Comparison of ENCODE assay signal across 9 mouse cellular contexts in the genomic region with DNA sequence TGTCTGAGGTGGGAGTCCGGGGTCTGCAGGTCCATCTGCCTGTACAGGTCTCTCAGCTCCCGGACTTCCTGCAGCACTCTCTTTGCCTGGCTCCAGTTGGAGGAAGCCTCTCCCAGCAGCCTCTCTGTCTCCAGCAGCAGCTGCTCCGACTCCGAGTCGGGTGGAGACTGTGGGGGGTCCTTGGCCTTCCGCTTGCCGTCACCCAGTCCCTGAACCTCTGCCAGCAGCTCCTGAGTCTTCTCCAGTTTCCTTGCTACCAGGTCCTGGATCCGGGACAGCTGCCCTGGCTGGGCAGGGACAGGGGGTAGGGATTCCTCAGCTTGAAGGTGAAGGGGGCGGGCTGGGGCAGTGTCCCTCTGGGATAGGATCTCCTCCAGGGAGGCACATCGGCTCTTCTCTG. TPM values are rescaled to one million over a fixed set of nuclear protein-coding genes. Genes with fewer than 3 reads are reported as not detected.
A peak's percentile ranks its signal among the peaks of the same experiment; 100 is the strongest.
DNase-seq lines count a peak whose midpoint lies in the region; ATAC-seq and TF ChIP-seq lines count a peak whose summit lies in the region.
"Had no signal": no experiment of that assay in that cellular context is flagged by ENCODE, and none has a peak within 500 bp of the region (broad histone marks: within the 10 kb centered on the region; RNA-seq: fewer than 3 reads in every experiment).

No protein-coding gene starts in this region.

- WGBS in kidney, postnatal 0 days: 31% methylated on average over 10 of the region's 10 CpGs
- 41% methylated on average over 10 of the region's 10 CpGs for WGBS in stomach, postnatal 0 days
- 50% methylated on average over 10 of the region's 10 CpGs for WGBS in forebrain, embryonic 16.5 days

- no peak for ATAC-seq in kidney, postnatal 0 days (replicated peaks; ENCODE audit: low FRiP score, low read depth)
- ATAC-seq in stomach, postnatal 0 days (ENCODE audit: low FRiP score, low TSS enrichment): no peak
- ATAC-seq in forebrain, embryonic 16.5 days: no peak

- H3K9ac ChIP-seq in kidney, postnatal 0 days (ENCODE audit: low read depth, low read length): no peak overlapping the region
- H3K9ac ChIP-seq in stomach, postnatal 0 days (ENCODE audit: low read length): no peak overlapping the region
- no peak overlapping the region for H3K9ac ChIP-seq in forebrain, embryonic 16.5 days (replicated peaks; ENCODE audit: low read depth, low read length)
- H3K9ac ChIP-seq: liver, embryonic 13.5 days had no signal

- peak; percentile 34 to 47 for DNase-seq in frontal cortex, postnatal 10 days (ENCODE audit: low spot score in 2 of 2)
- no peak for DNase-seq in frontal cortex, postnatal 14 days (ENCODE audit: low spot score in 2 of 2)
- peak; percentile 35 for DNase-seq in Muller cell, postnatal 12 days (ENCODE audit: inconsistent ontology term)
- DNase-seq in gastrocnemius, adult 18-20 months (ENCODE audit: low spot score): peak; percentile 58
- peak; percentile 78 for DNase-seq in kidney, postnatal 0 days (ENCODE audit: low spot score)
- no peak for DNase-seq in stomach, postnatal 0 days (ENCODE audit: low spot score)
- DNase-seq in left cerebral cortex, adult 8-10 months (ENCODE audit: low spot score in 2 of 2): no peak
- DNase-seq: liver, embryonic 13.5 days had no signal

- H3K4me2 ChIP-seq in kidney, postnatal 0 days (ENCODE audit: low read length): no peak overlapping the region
- H3K4me2 ChIP-seq in stomach, postnatal 0 days (replicated peaks; ENCODE audit: low read depth): no peak overlapping the region
- H3K4me2 ChIP-seq in forebrain, embryonic 16.5 days (ENCODE audit: low read length): no peak overlapping the region
- H3K4me2 ChIP-seq: liver, embryonic 13.5 days had no signal

- peaks cover 38% of the 10 kb centered on the region for H3K4me1 ChIP-seq in kidney, postnatal 0 days (replicated peaks; ENCODE audit: insufficient read depth, low read length)
- peaks cover 9% of the 10 kb centered on the region; the same call in 1 of the 2 replicates for H3K4me1 ChIP-seq in stomach, postnatal 0 days (replicated peaks; ENCODE audit: control insufficient read depth, insufficient read depth)
- peaks cover 43% of the 10 kb centered on the region for H3K4me1 ChIP-seq in forebrain, embryonic 16.5 days (replicated peaks; ENCODE audit: control insufficient read depth, insufficient read depth, low read length)

- no peak overlapping the region for H3K4me3 ChIP-seq in kidney, postnatal 0 days (replicated peaks; ENCODE audit: low read depth, low read length)
- no peak overlapping the region for H3K4me3 ChIP-seq in stomach, postnatal 0 days (ENCODE audit: low read depth, low read length)
- no peak overlapping the region for H3K4me3 ChIP-seq in forebrain, embryonic 16.5 days (replicated peaks; ENCODE audit: low read length)
- H3K4me3 ChIP-seq: liver, embryonic 13.5 days had no signal

- TF ChIP-seq EP300 in stomach, postnatal 0 days (optimal IDR thresholded peaks at IDR 0.05): no peak

- peak overlapping the region; percentile 64 for H3K27ac ChIP-seq in kidney, postnatal 0 days
- peak overlapping the region; percentile 53; the same call in 1 of the 2 replicates for H3K27ac ChIP-seq in stomach, postnatal 0 days (replicated peaks)
- H3K27ac ChIP-seq in forebrain, embryonic 16.5 days (ENCODE audit: low read length): no peak overlapping the region
- H3K27ac ChIP-seq: liver, embryonic 13.5 days had no signal

- TF ChIP-seq CTCF in kidney, postnatal 0 days (IDR thresholded peaks at IDR 0.05; ENCODE audit: low read depth): no peak
- TF ChIP-seq CTCF in stomach, postnatal 0 days (IDR thresholded peaks at IDR 0.05; ENCODE audit: low read depth): no peak

- H3K9me3 ChIP-seq in kidney, postnatal 0 days (replicated peaks; ENCODE audit: low read length): no peaks in the 10 kb centered on the region
- H3K9me3 ChIP-seq in stomach, postnatal 0 days (ENCODE audit: control insufficient read depth, low read length): no peaks in the 10 kb centered on the region
- no peaks in the 10 kb centered on the region for H3K9me3 ChIP-seq in forebrain, embryonic 16.5 days (ENCODE audit: control insufficient read depth, low read length)
- H3K9me3 ChIP-seq: liver, embryonic 13.5 days had no signal

- H3K36me3 ChIP-seq in kidney, postnatal 0 days (ENCODE audit: insufficient read depth, low read length): peaks cover 13% of the 10 kb centered on the region; the same call in 1 of the 2 replicates
- H3K36me3 ChIP-seq in stomach, postnatal 0 days (ENCODE audit: control insufficient read depth, insufficient read depth, low read length): peaks cover 17% of the 10 kb centered on the region
- peaks cover 29% of the 10 kb centered on the region for H3K36me3 ChIP-seq in forebrain, embryonic 16.5 days (ENCODE audit: control insufficient read depth, insufficient read depth)

- H3K27me3 ChIP-seq in kidney, postnatal 0 days (ENCODE audit: insufficient read depth, low read length): no peaks in the 10 kb centered on the region
- H3K27me3 ChIP-seq in stomach, postnatal 0 days (ENCODE audit: control insufficient read depth, insufficient read depth, low read length): no peaks in the 10 kb centered on the region
- no peaks in the 10 kb centered on the region for H3K27me3 ChIP-seq in forebrain, embryonic 16.5 days (replicated peaks; ENCODE audit: control insufficient read depth, insufficient read depth, low read length)

RNA-seq across cellular contexts. Expression of gene Plekho1, which starts 6.8 kb away (rescaled TPM):
- total RNA-seq in gastrocnemius, adult 18-20 months (2021): 10 to 100 TPM; 13.9 to 22.0 TPM
- polyA plus RNA-seq in kidney, postnatal 0 days (2015; fragmentation: Nextera tagmentation; extraction: Ambion mirVana): 41.5 and 42.5 TPM in 2 replicates
- 26.1 and 30.6 TPM in 2 replicates for polyA plus RNA-seq in stomach, postnatal 0 days (2015; fragmentation: Nextera tagmentation; extraction: Ambion mirVana)
- 10 to 100 TPM; 64.0 to 86.2 (median 81.6) TPM for total RNA-seq in left cerebral cortex, adult 8-10 months (2022)
- 71.4 and 74.9 TPM in 2 replicates for polyA plus RNA-seq in forebrain, embryonic 16.5 days (2015; fragmentation: Nextera tagmentation; extraction: Ambion mirVana)

RNA-seq across cellular contexts. Expression of gene Anp32e, which starts 59.9 kb away (rescaled TPM):
- total RNA-seq in gastrocnemius, adult 18-20 months (2021): 10 to 100 TPM; 75.9 to 97.2 TPM
- polyA plus RNA-seq in kidney, postnatal 0 days (2015; fragmentation: Nextera tagmentation; extraction: Ambion mirVana): 128 and 151 TPM in 2 replicates
- polyA plus RNA-seq in stomach, postnatal 0 days (2015; fragmentation: Nextera tagmentation; extraction: Ambion mirVana): 60.4 and 67.2 TPM in 2 replicates
- 100 to 1,000 TPM in 3 of 4 experiments, 10 to 100 TPM in 1; 95.2 to 110 (median 106) TPM for total RNA-seq in left cerebral cortex, adult 8-10 months (2022)
- polyA plus RNA-seq in forebrain, embryonic 16.5 days (2015; fragmentation: Nextera tagmentation; extraction: Ambion mirVana): 185 and 205 TPM in 2 replicates

Comparison
In these comparisons a context has a peak if more than half of its experiments do, and no peak if none do; other contexts are left out.
1. DNase-seq: peak in frontal cortex, postnatal 10 days (2 of 2), Muller cell, postnatal 12 days (single experiment), gastrocnemius, adult 18-20 months (single experiment) and kidney, postnatal 0 days (single experiment); none in frontal cortex, postnatal 14 days (0 of 2), stomach, postnatal 0 days (single experiment) and left cerebral cortex, adult 8-10 months (0 of 2).